Mouse (Mus musculus) spleen, postnatal 10 days (tissue): ENCODE results near the gene Svep1.

Source experiments
- DNase-seq, 2 experiments: peaks; one replicate each; pipeline ENCODE4 v3.0.0; 2021 to 2022; ENCODE audit warnings: low spot score in 2 of 2

Gene Svep1

DNA sequence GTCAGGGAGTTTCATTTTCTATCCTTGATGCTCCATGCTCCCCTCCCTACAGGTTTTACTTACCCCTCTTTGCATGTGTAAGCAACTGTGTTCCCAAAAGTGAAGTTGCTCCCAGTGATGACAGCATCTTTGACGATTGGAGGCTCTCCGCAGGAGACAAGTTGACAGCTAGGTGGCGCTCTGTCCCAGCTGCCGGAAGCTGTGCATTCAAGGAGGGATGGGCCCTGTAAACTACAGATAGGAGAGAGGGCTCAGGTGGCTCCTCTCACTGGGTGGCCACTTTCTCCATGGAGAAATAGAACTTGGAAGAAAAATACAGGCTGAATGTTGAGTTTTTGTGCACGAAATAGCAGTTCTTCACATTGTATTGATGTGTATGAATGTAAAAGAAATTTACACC is 124.1 kb downstream of the Svep1 start:
- DNase-seq = peak; percentile 31 to 71

DNA sequence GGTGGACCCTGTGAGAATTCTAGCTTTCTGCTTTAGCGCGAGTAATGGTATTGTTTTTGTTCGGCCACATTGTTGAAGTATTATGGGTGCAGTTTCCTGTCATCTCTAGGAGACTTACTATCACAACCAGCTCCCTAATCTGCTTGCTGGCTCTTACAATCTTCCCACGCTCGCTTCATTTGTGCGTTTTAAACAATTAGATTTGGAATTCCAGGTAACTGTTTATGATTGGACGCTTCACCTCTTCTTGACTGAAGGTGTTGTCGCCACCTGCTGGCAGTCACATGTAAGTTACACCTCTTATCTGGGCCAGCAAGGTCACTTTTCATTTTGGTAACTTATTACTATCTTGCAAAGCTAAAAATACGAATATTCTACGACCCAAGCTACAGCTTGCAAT is 127.0 kb downstream of the Svep1 start:
- peak in 1 of 2 experiments; percentile 66 for DNase-seq

DNA sequence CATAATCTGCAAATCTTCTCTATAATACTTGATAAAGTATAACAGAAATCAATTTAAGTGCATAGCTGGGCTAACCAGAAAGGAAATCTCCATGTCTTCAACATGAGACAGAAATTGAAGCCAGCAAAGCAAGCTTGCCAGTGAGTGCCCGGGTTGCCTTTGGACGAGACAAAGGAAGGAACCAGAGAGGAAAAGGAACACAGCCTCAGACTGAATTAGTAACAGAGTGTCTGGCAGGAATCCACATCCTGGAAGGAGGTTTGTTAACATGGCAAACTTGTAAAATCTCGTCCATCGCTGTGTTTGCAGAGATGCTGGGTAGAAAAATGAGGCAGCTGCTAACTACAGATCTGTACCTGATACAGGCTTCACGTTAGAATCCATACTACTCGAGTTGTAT is 128.7 kb downstream of the Svep1 start:
- DNase-seq = no peak

DNA sequence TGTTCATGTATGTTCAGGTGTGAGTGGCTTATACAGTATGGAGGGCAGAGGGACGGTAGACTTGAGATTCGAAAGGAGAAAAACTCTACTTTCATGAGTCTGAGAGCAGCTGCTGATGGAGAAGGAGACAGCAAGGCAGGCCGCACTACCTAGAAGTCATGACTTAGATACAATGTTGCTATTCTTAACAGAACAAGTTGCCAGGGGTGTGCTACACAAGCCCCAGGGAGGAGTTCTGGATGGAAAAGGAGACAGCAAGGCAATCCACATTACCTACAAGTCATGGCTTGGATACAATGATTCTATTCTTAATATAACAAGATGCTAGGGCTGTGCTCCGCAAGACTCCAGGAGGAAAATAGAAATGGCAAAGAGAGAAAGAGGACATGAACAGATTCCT is 129.1 kb downstream of the Svep1 start:
- DNase-seq = no peak

DNA sequence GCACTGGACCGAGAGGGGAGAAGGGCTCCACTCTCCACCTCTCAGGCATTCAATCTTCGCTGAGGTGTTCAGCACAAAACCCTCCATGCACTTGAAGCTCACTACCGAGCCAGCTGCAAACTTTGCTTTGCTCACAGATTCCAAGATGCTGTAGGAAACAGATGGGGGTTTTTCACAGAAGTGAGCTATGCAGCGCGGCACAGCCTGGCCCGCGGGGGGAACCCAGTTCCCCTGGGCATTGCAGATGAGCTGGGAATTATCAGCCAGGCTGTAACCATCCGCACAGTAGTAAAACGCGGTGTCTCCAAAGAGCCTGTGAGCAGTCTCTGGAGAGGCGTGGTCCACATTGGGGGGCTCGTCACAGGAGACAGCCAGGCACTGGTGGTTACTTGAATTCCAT is 133.8 kb downstream of the Svep1 start:
- no peak for DNase-seq

DNA sequence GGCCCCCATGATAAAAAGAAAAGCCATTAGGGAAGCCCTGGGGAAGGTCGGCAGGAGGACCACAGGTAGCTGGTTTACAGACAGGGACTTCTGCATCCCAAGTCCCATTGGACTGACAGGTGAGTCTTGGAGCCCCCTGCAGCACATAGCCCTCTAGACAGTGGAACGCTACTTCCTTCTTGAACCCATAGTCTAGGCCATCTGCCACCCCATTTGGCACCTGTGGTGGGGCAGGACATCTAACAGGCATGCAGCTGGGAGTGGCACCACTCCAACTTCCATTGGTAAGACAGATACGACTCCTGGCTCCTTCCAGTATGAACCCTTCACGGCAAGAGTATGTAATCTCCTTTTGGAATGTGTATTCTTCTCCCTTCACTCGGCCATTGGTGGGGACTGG is 137.8 kb downstream of the Svep1 start:
- no peak for DNase-seq

DNA sequence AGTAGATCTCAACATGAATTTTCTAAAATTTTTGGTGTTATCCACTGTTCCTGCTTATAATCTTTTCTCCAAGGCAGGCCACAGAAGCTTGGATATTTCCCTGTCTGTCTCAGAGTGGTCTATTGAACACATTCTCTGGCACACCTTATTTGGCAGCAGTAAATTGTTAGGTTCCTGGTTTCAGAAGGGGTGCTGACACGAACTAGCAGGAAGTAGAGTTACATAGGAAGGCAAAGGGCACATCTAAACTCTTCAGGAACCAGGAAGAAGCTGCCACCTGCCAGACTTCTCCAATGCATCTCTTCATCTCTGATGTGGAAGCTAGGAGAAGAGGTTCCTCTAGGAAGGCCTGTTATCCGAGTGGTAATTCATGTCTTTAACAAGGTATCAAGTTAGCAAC is 141.9 kb downstream of the Svep1 start:
- no peak for DNase-seq

DNA sequence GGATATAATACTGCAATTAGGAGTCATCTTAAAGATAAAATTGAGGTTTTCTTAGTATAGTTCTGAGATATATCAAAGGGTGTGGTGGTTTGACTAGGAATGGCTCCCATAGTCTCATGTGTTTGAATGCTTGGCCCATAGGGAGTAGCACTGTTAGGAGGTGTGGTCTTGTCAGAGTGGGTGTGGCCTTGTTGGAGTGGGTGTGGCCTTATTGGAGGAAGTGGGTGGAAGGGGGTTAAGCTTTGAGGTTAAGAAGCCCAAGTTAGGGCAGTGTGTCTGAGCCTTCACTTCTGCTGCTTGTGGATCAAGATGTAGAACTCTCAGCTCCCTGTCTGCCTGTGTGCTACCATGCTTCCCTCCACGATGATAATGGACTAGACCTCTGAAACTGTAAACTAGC is 143.7 kb downstream of the Svep1 start:
- DNase-seq = peak in 1 of 2 experiments; percentile 24

DNA sequence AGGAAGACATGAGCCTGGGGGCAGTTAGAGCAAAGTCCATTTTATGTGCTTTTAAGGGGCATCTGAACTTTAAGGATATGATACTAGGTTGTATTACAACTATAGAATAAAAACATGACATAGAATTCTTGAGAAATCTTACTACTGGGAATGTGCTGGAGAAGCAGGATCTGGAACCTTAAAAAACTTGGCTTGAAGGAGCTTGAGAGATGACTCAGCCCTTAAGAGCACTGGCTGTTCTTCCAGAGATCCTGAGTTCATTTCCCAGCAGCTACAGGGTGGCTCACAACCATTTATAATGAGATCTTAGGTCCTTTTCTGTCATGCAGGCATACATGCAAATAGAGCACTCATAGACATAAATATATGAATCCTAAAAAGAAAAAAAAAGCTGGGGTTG is 151.0 kb downstream of the Svep1 start:
- DNase-seq = no peak

DNA sequence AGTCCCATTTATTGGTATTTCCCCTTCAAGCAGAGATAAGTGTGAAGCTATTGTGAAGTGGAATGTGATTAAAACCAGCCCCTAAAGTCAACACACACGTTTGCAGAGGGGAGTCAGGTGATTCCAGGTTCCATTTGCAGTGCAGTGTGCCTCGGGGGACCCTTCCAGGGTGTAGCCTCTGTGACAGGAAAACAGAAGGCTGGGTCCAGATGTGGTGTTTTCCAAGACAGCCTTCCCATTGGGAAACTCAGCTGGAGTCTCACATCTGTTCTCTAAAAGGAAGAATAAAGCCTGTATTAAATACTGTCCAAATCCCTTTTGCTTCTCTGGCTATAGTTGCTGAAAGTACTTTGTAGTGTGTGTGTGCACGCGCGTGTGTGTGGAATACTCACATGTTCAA is 152.2 kb downstream of the Svep1 start:
- no peak for DNase-seq

DNA sequence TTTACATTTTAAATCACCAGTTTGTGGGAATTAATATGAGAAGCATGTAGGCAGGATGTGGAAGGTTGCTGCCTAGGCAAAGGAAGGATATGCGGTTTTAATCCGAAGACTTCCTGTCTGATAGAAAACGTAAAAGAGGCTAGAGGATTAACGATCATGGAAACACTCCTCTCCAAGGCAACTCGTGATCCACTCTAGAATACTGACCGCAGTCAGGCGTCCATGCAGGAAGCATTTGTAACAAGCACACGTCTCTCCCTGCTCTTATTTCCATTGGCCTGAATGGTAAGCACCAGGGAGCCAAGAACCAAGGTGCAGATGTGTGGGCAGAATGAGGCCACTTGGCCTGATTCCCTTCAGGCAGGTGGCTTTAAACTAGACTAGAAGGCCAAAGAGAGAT is 155.9 kb downstream of the Svep1 start:
- DNase-seq = no peak

DNA sequence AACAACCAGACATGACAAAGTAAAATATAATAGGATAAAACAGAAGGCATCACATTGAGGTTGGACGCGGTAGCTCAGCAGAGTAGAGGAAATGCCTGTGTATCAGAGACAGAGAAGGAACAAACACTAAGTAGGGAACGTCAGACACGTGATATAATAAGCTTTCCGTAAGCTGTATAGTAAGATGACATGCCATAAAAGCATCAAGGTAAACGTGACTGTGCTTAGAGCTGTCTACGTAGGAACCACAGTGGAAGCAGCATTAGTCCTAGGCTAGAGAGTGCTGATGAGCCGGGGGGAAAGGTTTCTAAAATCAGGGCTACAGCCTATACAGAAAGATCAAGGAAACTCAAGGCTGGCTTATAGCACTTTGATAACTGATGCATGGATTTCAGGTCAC is 156.4 kb downstream of the Svep1 start:
- DNase-seq = no peak

DNA sequence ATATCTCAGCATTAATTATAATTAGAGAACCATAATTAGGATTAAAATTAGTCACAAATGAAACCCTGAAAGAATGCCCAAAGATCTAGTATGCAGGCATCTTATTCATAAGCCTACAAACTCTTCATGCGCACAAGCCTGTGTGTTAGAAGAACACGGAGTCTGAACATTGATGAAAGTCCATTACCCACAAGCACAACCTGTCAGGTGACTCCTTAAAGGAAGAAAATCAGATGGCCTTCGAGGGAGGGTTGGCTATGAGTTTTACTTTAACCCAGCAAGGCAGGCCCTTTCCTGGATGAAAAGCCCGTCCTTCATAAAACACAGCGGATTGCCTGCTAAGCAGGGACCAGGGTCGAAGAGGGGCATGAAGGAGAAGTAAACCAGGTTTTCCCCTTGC is 161.8 kb downstream of the Svep1 start:
- DNase-seq = no peak

DNA sequence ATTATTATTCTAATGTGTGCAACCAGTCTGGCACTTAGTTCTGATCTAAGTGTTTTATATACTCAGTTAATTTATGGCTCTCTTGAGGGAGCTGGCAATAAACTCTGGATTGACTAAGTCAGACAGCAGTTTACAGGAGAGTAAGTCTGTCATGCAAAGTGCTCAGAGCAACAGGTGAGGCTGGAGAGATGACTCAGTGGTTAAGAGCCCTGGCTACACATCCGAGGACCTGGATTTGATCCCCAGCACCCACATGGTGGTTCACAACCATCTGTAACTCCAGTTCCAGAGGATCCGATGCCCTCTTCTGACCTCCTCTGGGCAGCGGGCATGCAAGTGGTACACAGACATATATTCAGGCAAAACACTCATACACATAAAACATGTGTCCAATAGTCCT is 162.3 kb downstream of the Svep1 start:
- DNase-seq = no peak

DNA sequence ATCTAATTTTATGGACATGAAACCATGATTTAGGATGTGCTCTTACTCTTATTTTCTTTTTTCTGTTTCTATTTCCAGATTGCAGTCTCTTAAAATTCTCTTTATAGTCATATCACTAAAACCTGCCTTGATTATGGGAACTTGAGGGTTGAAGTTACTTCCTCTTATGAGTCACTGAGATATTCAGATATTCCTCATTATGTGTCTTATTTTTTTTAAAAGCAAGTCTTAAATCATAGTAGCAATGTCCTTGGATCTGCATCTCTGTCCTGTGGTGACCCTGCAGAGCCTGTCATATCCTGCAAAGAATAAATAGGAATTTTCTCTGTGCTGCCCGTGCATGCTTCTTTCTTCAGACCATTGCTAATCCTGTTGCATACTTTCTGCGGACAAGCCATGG is 166.6 kb downstream of the Svep1 start:
- DNase-seq = no peak

DNA sequence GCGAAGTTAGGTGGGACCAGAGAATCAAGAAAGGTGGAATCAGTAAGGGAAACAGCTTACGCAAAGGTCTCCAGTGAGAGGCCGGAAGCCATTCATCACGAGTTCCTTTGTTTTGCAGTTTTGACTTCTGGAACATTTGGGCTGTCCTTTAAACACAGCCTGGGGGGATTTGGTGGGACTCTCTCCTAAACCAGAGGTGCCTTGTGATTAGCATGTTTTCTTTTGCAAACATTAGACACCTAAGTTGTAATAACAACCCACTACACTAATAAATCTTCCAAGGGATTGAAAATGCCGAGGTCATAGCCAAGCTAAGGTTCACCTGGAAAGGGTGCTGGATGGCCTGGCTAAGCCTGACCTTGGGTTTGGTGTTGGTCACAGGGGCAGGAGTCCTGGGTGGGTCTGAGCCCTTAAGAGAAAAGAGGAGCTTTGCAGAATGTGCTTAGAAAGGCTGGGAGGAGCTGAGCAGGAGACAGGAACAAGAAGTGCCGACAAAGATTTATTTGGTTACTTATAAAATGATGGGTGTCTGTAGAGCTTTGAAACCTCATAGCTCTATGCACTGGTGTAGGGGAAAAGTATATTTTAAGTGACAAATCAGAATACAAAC is 169.5 kb downstream of the Svep1 start:
- DNase-seq = no peak

DNA sequence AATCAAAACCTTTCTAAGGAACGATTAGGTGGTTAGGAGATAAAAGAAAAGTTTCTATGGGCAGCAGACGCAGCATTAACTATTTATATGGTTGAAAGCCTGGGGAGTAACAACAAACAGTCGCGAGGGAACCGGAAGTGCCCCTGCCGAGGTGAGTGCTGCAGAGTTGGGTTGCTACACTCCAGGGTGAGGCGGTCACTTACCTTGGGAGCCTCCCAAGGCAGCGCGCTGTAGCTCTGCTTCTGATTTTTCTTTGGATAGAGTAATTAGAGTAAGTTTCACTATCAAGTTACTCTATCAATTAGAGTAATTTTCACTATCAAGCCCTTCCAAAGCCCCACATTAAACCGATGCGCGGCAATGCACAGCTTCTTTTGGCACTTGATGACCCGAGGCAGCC is 172.0 kb downstream of the Svep1 start:
- DNase-seq = no peak

DNA sequence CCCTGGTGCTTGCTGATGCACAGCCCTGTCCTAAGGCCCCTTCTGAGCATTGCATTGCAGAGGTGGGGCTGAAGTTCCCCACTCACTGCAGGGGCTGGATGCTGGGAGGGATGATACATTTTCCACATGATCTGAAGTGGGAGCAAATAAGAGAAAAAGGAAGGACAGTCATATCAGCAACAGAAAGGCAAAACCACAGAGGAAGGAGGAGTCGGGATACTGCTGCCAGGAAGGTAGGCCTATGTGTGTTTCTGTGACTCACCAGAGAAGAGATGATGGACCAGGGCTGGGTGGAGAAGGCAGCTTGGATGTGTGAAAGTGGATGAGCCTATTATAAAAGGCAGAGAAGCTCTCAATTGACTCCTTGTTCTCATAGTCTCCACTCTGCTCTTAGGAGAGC is 173.9 kb downstream of the Svep1 start:
- DNase-seq = no peak

DNA sequence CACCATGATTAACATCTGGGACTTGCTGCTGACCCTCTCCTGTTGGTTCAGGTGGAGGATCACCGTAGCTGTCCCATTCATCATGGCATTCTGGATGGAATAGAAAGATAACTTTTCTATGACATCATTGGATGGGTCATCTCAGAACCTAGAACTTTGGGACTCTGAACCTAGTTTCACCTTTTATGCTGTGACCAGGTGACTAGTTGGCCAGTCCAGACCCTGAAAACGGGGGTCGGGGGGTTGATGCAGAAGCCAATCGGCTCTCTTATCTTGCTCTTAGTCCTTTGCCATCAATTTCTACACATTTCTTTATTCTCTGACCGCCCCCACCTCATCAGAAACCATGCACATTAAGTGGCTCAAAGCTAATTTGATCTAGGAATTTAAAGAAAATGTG is 197.6 kb downstream of the Svep1 start, which contains the start of gene Txndc8:
Txndc8 (minus strand) TSS at position 101 of the 400 bp plus-strand sequence.
- no peak for DNase-seq

DNA sequence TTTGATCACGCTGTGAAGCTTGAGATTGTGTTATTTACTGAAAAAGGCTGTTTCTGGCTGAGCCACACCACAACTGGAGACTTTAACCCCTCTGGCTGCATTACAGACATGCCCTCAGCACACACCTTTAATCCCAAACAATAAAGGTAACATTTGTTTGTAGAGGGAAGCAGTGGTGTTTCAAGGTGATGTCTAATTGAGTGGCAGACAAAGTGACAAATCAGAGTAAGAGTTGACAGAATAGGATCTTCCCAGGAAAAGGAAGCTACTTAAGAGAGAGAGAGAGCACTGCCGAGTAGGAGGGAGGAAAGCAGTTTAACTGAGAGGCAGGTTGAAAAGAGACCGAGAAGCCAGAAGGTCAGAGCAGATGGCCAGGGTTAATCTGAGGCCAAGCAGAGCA is 203.2 kb downstream of the Svep1 start:
- DNase-seq = no peak
